Mouse (Mus musculus): Measurements from ENCODE around the gene Stk38l. TPM values are rescaled to one million over a fixed set of nuclear protein-coding genes. Genes with fewer than 3 reads are reported as not detected.
A peak's percentile ranks its signal among the peaks of the same experiment; 100 is the strongest.
"Not testable (repeated sequence)": the region's sequence is repeated elsewhere in the genome, so short reads cannot be mapped to it uniquely, and the experiment has no call there.

Gene Stk38l
- polyA plus RNA-seq, 1 experiment from 2014 or later = 50.6 TPM

- 0 out of 2 replicates have a peak overlapping the region, but pooled peaks have one; percentile 28 for H3K9ac ChIP-seq
- H3K4me1 ChIP-seq (replicated peaks) = peaks cover 69% of the 10 kb centered on the region
- WGBS = 68% methylated on average over 1 of the region's 1 CpGs
- no peaks in the 10 kb centered on the region for H3K27me3 ChIP-seq (replicated peaks)
- H3K4me2 ChIP-seq = no peak overlapping the region
- peak overlapping the region; percentile 8; the same call in 1 of the 2 replicates for H3K27ac ChIP-seq (ENCODE audit: poor library complexity, severe bottlenecking)
- no peak for ATAC-seq (ENCODE audit: insufficient number of reproducible peaks, low FRiP score)
- H3K9me3 ChIP-seq (replicated peaks) = no peaks in the 10 kb centered on the region
- no peak overlapping the region for H3K4me3 ChIP-seq
- H3K36me3 ChIP-seq = no peaks in the 10 kb centered on the region
These were observed 8.8 kb downstream of the Stk38l start for GRCm38 (mm10) chr6:146733554-146733953.

GRCm38 (mm10) chr6:146738889-146739288 lies 14.1 kb downstream of the Stk38l start:
- H3K36me3 ChIP-seq = no peaks in the 10 kb centered on the region
- no peak for ATAC-seq (ENCODE audit: insufficient number of reproducible peaks, low FRiP score)
- WGBS = 73% methylated on average over 1 of the region's 1 CpGs
- H3K9ac ChIP-seq = no peak overlapping the region
- no peaks in the 10 kb centered on the region for H3K9me3 ChIP-seq (replicated peaks)
- H3K27me3 ChIP-seq (replicated peaks) = no peaks in the 10 kb centered on the region
- H3K4me2 ChIP-seq = no peak overlapping the region
- H3K4me3 ChIP-seq = no peak overlapping the region
- peaks cover 53% of the 10 kb centered on the region for H3K4me1 ChIP-seq (replicated peaks)
- H3K27ac ChIP-seq (ENCODE audit: poor library complexity, severe bottlenecking) = no peak overlapping the region

GRCm38 (mm10) chr6:146740724-146741123 lies 15.9 kb downstream of the Stk38l start:
- H3K9me3 ChIP-seq (replicated peaks) = no peaks in the 10 kb centered on the region
- H3K27ac ChIP-seq (ENCODE audit: poor library complexity, severe bottlenecking) = no peak overlapping the region
- no peak overlapping the region for H3K4me3 ChIP-seq
- H3K27me3 ChIP-seq (replicated peaks) = no peaks in the 10 kb centered on the region
- ATAC-seq (ENCODE audit: insufficient number of reproducible peaks, low FRiP score) = no peak
- no peak overlapping the region for H3K9ac ChIP-seq
- H3K4me2 ChIP-seq = no peak overlapping the region
- H3K4me1 ChIP-seq (replicated peaks) = peaks cover 48% of the 10 kb centered on the region
- H3K36me3 ChIP-seq = 0 out of 2 replicates have a peak, but pooled peaks cover under 1% of the 10 kb centered on the region

- Histone ChIP-seq H3K4me2 (no peak overlapping the region), H3K4me1 (replicated peaks) (peaks cover 49% of the 10 kb centered on the region), H3K27me3 (replicated peaks) (no peaks in the 10 kb centered on the region), H3K36me3 (0 out of 2 replicates have a peak, but pooled peaks cover 3% of the 10 kb centered on the region), H3K4me3 (no peak overlapping the region), H3K9me3 (replicated peaks) (no peaks in the 10 kb centered on the region), H3K27ac (ENCODE audit: poor library complexity, severe bottlenecking) (no peak overlapping the region), H3K9ac (no peak overlapping the region)
- 70% methylated on average over 5 of the region's 5 CpGs for WGBS
- ATAC-seq (ENCODE audit: insufficient number of reproducible peaks, low FRiP score) = no peak
These were observed 17.3 kb downstream of the Stk38l start for GRCm38 (mm10) chr6:146741986-146742635.

GRCm38 (mm10) chr6:146744266-146744665 lies 19.5 kb downstream of the Stk38l start:
- not testable (repeated sequence) for H3K9me3 ChIP-seq (replicated peaks); H3K27ac ChIP-seq (ENCODE audit: poor library complexity, severe bottlenecking); H3K36me3 ChIP-seq; H3K4me2 ChIP-seq; H3K9ac ChIP-seq; H3K27me3 ChIP-seq (replicated peaks); H3K4me3 ChIP-seq; ATAC-seq (ENCODE audit: insufficient number of reproducible peaks, low FRiP score)
- WGBS = 94% methylated on average over 7 of the region's 7 CpGs
- H3K4me1 ChIP-seq (replicated peaks) = peaks cover 50% of the 10 kb centered on the region

GRCm38 (mm10) chr6:146745180-146745579 lies 20.4 kb downstream of the Stk38l start:
- Histone ChIP-seq H3K4me1 (replicated peaks) (peaks cover 58% of the 10 kb centered on the region), H3K36me3 (0 out of 2 replicates have a peak, but pooled peaks cover 3% of the 10 kb centered on the region), H3K27ac (ENCODE audit: poor library complexity, severe bottlenecking) (0 out of 2 replicates have a peak overlapping the region, but pooled peaks have one; percentile 47), H3K9ac (no peak overlapping the region), H3K4me2 (no peak overlapping the region), H3K27me3 (replicated peaks) (no peaks in the 10 kb centered on the region), H3K4me3 (no peak overlapping the region), H3K9me3 (replicated peaks) (no peaks in the 10 kb centered on the region)
- 79% methylated on average over 1 of the region's 1 CpGs for WGBS
- no peak for ATAC-seq (ENCODE audit: insufficient number of reproducible peaks, low FRiP score)

GRCm38 (mm10) chr6:146746577-146746976 lies 21.8 kb downstream of the Stk38l start:
- Histone ChIP-seq H3K27ac (ENCODE audit: poor library complexity, severe bottlenecking) (no peak overlapping the region; the same call in 1 of the 2 replicates), H3K4me1 (replicated peaks) (peaks cover 61% of the 10 kb centered on the region), H3K9ac (no peak overlapping the region), H3K27me3 (replicated peaks) (no peaks in the 10 kb centered on the region), H3K36me3 (0 out of 2 replicates have a peak, but pooled peaks cover 3% of the 10 kb centered on the region), H3K9me3 (replicated peaks) (no peaks in the 10 kb centered on the region), H3K4me2 (no peak overlapping the region), H3K4me3 (no peak overlapping the region)
- WGBS = 67% methylated on average over 5 of the region's 5 CpGs
- no peak for ATAC-seq (ENCODE audit: insufficient number of reproducible peaks, low FRiP score)

- Histone ChIP-seq H3K4me2 (no peak overlapping the region), H3K4me1 (replicated peaks) (peaks cover 62% of the 10 kb centered on the region), H3K4me3 (no peak overlapping the region)
These were observed 22.3 kb downstream of the Stk38l start for GRCm38 (mm10) chr6:146747057-146747456.

GRCm38 (mm10) chr6:146748271-146748670 lies 23.5 kb downstream of the Stk38l start:
- 55% methylated on average over 1 of the region's 1 CpGs for WGBS
- Histone ChIP-seq H3K4me2 (no peak overlapping the region), H3K9ac (0 out of 2 replicates have a peak overlapping the region, but pooled peaks have one; percentile 30), H3K27ac (ENCODE audit: poor library complexity, severe bottlenecking) (peak overlapping the region; percentile 62), H3K4me1 (replicated peaks) (peaks cover 68% of the 10 kb centered on the region), H3K4me3 (no peak overlapping the region), H3K27me3 (replicated peaks) (no peaks in the 10 kb centered on the region), H3K36me3 (0 out of 2 replicates have a peak, but pooled peaks cover 3% of the 10 kb centered on the region), H3K9me3 (replicated peaks) (no peaks in the 10 kb centered on the region)
- no peak for ATAC-seq (ENCODE audit: insufficient number of reproducible peaks, low FRiP score)

More at GRCm38 (mm10) chr6:146747057-146747456, 22.3 kb downstream of the Stk38l start:
- no peak overlapping the region for H3K9ac ChIP-seq
- no peak overlapping the region; the same call in 1 of the 2 replicates for H3K27ac ChIP-seq (ENCODE audit: poor library complexity, severe bottlenecking)
- 0 out of 2 replicates have a peak, but pooled peaks cover 3% of the 10 kb centered on the region for H3K36me3 ChIP-seq
- ATAC-seq (ENCODE audit: insufficient number of reproducible peaks, low FRiP score) = no peak
- no peaks in the 10 kb centered on the region for H3K9me3 ChIP-seq (replicated peaks)
- no peaks in the 10 kb centered on the region for H3K27me3 ChIP-seq (replicated peaks)

- Histone ChIP-seq H3K4me3 (no peak overlapping the region), H3K9ac (no peak overlapping the region), H3K9me3 (replicated peaks) (no peaks in the 10 kb centered on the region), H3K27ac (ENCODE audit: poor library complexity, severe bottlenecking) (peak overlapping the region; percentile 76), H3K4me2 (no peak overlapping the region), H3K27me3 (replicated peaks) (no peaks in the 10 kb centered on the region), H3K4me1 (replicated peaks) (peaks cover 81% of the 10 kb centered on the region), H3K36me3 (no peaks in the 10 kb centered on the region; the same call in 1 of the 2 replicates)
- 38% methylated on average over 1 of the region's 1 CpGs for WGBS
- ATAC-seq (ENCODE audit: insufficient number of reproducible peaks, low FRiP score) = peak; percentile 49; the same call in 1 of the 2 replicates
These were observed 26.9 kb downstream of the Stk38l start for GRCm38 (mm10) chr6:146751671-146752070.

- H3K27me3 ChIP-seq (replicated peaks) = no peaks in the 10 kb centered on the region
- H3K9ac ChIP-seq = no peak overlapping the region
- ATAC-seq (ENCODE audit: insufficient number of reproducible peaks, low FRiP score) = no peak
- whole genome bisulfite sequencing = 78% methylated on average over 2 of the region's 2 CpGs
- peak overlapping the region; percentile 76 for H3K27ac ChIP-seq (ENCODE audit: poor library complexity, severe bottlenecking)
- no peaks in the 10 kb centered on the region for H3K9me3 ChIP-seq (replicated peaks)
- no peaks in the 10 kb centered on the region; the same call in 1 of the 2 replicates for H3K36me3 ChIP-seq
- H3K4me3 ChIP-seq = no peak overlapping the region
- peaks cover 81% of the 10 kb centered on the region for H3K4me1 ChIP-seq (replicated peaks)
- no peak overlapping the region for H3K4me2 ChIP-seq
These were observed 27.4 kb downstream of the Stk38l start for GRCm38 (mm10) chr6:146752178-146752577.
